Mouse (Mus musculus) limb, embryonic 14.5 days (tissue): ENCODE measurements around the gene Ccm2. TPM values are rescaled to one million over a fixed set of nuclear protein-coding genes. Genes with fewer than 3 reads are reported as not detected.
A peak's percentile ranks its signal among the peaks of the same experiment; 100 is the strongest.

Experiments
- ATAC-seq: fragments of 200-750 bp; cut with Nextera tagmentation; 2 replicates; pipeline ENCODE4 v1.8.0; 2017; ENCODE audit warnings: low read depth, moderate number of reproducible peaks, moderate TSS enrichment; ENCODE audit not compliant: low FRiP score
- DNase-seq: peaks from one replicate; pipeline ENCODE4 v3.0.0-alpha.2; 2015; ENCODE audit warnings: low spot score
- H3K27ac ChIP-seq: fragments of 300-500 bp; sonication (generic); replicated peaks from 2 replicates; pipeline ENCODE4 v1.5.1; 2014; ENCODE audit warnings: low read depth, mild to moderate bottlenecking, low read length, moderate library complexity, mixed read lengths
- H3K27me3 ChIP-seq: fragments of 300-500 bp; sonication (generic); 2 replicates; pipeline ENCODE4 v1.6.1; 2014; ENCODE audit warnings: low read length, mixed read lengths; ENCODE audit not compliant: control insufficient read depth, insufficient read depth
- H3K36me3 ChIP-seq: fragments of 300-500 bp; sonication (generic); 2 replicates; pipeline ENCODE4 v1.6.1; 2014; ENCODE audit warnings: mild to moderate bottlenecking, low read length, moderate library complexity, mixed read lengths; ENCODE audit not compliant: control insufficient read depth, insufficient read depth
- H3K4me1 ChIP-seq: fragments of 300-500 bp; sonication (generic); 2 replicates; pipeline ENCODE4 v1.6.1; 2014; ENCODE audit warnings: antibody characterized with exemption, low read length, mixed read lengths; ENCODE audit not compliant: control insufficient read depth, insufficient read depth
- H3K4me2 ChIP-seq: fragments of 300-500 bp; sonication (generic); replicated peaks from 2 replicates; pipeline ENCODE4 v1.6.1; 2014; ENCODE audit warnings: low read depth, mild to moderate bottlenecking, low read length, moderate library complexity; ENCODE audit not compliant: severe bottlenecking
- H3K4me3 ChIP-seq: fragments of 300-500 bp; sonication (generic); replicated peaks from 2 replicates; pipeline ENCODE4 v1.5.1; 2014; ENCODE audit warnings: low read length
- H3K9ac ChIP-seq: fragments of 300-500 bp; sonication (generic); 2 replicates; pipeline ENCODE4 v1.6.1; 2014; ENCODE audit warnings: mild to moderate bottlenecking, low read depth, low read length, moderate library complexity; ENCODE audit not compliant: severe bottlenecking
- H3K9me3 ChIP-seq: fragments of 300-500 bp; sonication (generic); 2 replicates; pipeline ENCODE4 v1.6.1; 2016; ENCODE audit warnings: low read length; ENCODE audit not compliant: control insufficient read depth
- POLR2A ChIP-seq: fragments of 200-500 bp; IDR thresholded peaks from 2 replicates; pipeline ENCODE4 v1.8.0; 2012; ENCODE audit warnings: inconsistent platforms, mild to moderate bottlenecking, moderate library complexity, borderline replicate concordance; ENCODE audit not compliant: insufficient read depth, insufficient read length; ENCODE audit errors: extremely low read depth
- WGBS: fragments of 180-500 bp; shearing (Covaris S2); extraction: QIAGEN DNeasy Blood & Tissue Kit; methylation state at CpG from one replicate; pipeline ENCODE4 v1.1.7; 2014; 5-methylcytosine and 5-hydroxymethylcytosine counted together
- polyA plus RNA-seq, 2 experiments: library from polyadenylated mRNA; depleted of rRNA in 1 of 2; stranded (reverse) in 1 of 2; unstranded in 1 of 2; fragments of >200 nt; fragmentation: Nextera tagmentation in 1 of 2; extraction: Ambion mirVana in 1 of 2; gene quantifications; 2 replicates each; pipeline versions ENCODE4 v1.2.1 to v1.2.3; 2012 to 2014

Ccm2 gene
- polyA plus RNA-seq, 2 experiments, result 96.0 to 104 TPM

GRCm38 (mm10) chr11:6625478-6626387 lies 79.0 kb downstream of the Ccm2 start, which contains the start of gene Tbrg4:
Gene Tbrg4, minus strand, starts transcription at chr11:6626067.
- H3K4me3 ChIP-seq, result peak within 1 kb of the TSS; percentile 66
- ATAC-seq, result peak; percentile 96

GRCm38 (mm10) chr11:6626388-6626772 lies 79.7 kb downstream of the Ccm2 start:
- ATAC-seq (peak; percentile 9; the same call in 1 of the 2 replicates), DNase-seq (no peak)
- Histone ChIP-seq H3K9ac (peak overlapping the region; percentile 70), H3K4me2 (peak overlapping the region; percentile 68), H3K4me3 (peak overlapping the region; percentile 66), H3K27ac (peak overlapping the region; percentile 83), H3K27me3 (no peaks in the 10 kb centered on the region), H3K4me1 (peaks cover 13% of the 10 kb centered on the region), H3K36me3 (peaks cover 33% of the 10 kb centered on the region), H3K9me3 (no peaks in the 10 kb centered on the region)
- 13% methylated on average over 16 of the region's 16 CpGs for WGBS
- TF ChIP-seq POLR2A, result no peak

More at GRCm38 (mm10) chr11:6625478-6626387, 79.0 kb downstream of the Ccm2 start, which contains the start of gene Tbrg4:
- H3K27ac ChIP-seq, result peak within 1 kb of the TSS; percentile 83
- peak; percentile 89; the same call in 1 of the 2 replicates for TF ChIP-seq POLR2A
- peak within 1 kb of the TSS; percentile 78 for H3K4me2 ChIP-seq
- H3K36me3 ChIP-seq, result peaks cover 39% of the 10 kb centered on the region
- H3K27me3 ChIP-seq, result no peaks in the 10 kb centered on the region
- DNase-seq, result peak; percentile 95
- peaks cover 13% of the 10 kb centered on the region for H3K4me1 ChIP-seq
- H3K9ac ChIP-seq, result peak within 1 kb of the TSS; percentile 70
- WGBS, result under 1% methylated on average over 60 of the region's 66 CpGs
- H3K9me3 ChIP-seq, result no peaks in the 10 kb centered on the region

GRCm38 (mm10) chr11:6627731-6628130 lies 81.0 kb downstream of the Ccm2 start:
- WGBS, result 94% methylated on average over 4 of the region's 4 CpGs
- Histone ChIP-seq H3K9me3 (peaks cover 4% of the 10 kb centered on the region; the same call in 1 of the 2 replicates), H3K9ac (no peak overlapping the region), H3K4me3 (no peak overlapping the region), H3K4me1 (peaks cover 13% of the 10 kb centered on the region), H3K36me3 (peaks cover 20% of the 10 kb centered on the region), H3K27ac (no peak overlapping the region), H3K27me3 (no peaks in the 10 kb centered on the region), H3K4me2 (no peak overlapping the region)
- ATAC-seq (no peak), DNase-seq (no peak)
- TF ChIP-seq POLR2A, result no peak

- Histone ChIP-seq H3K9me3 (peaks cover 4% of the 10 kb centered on the region; the same call in 1 of the 2 replicates), H3K27me3 (no peaks in the 10 kb centered on the region), H3K27ac (no peak overlapping the region), H3K4me1 (peaks cover 13% of the 10 kb centered on the region), H3K9ac (no peak overlapping the region), H3K4me3 (no peak overlapping the region), H3K36me3 (peaks cover 12% of the 10 kb centered on the region), H3K4me2 (no peak overlapping the region)
- ATAC-seq, result no peak
- no peak for DNase-seq
- TF ChIP-seq POLR2A, result no peak
- WGBS, result 36% methylated on average over 4 of the region's 4 CpGs
Measured at GRCm38 (mm10) chr11:6628568-6628967, 81.9 kb downstream of the Ccm2 start.

- DNase-seq (no peak), ATAC-seq (no peak)
- Histone ChIP-seq H3K9ac (no peak overlapping the region), H3K4me1 (peaks cover 10% of the 10 kb centered on the region), H3K27me3 (no peaks in the 10 kb centered on the region), H3K27ac (no peak overlapping the region), H3K36me3 (peaks cover 1% of the 10 kb centered on the region; the same call in 1 of the 2 replicates), H3K4me3 (no peak overlapping the region), H3K9me3 (peaks cover 4% of the 10 kb centered on the region; the same call in 1 of the 2 replicates), H3K4me2 (no peak overlapping the region)
- no peak for TF ChIP-seq POLR2A
Measured at GRCm38 (mm10) chr11:6629655-6630054, 83.0 kb downstream of the Ccm2 start.
